Mouse (Mus musculus) ES-Bruce4 (cell line): Measurements from ENCODE around the gene Gm21095. TPM values are rescaled to one million over a fixed set of nuclear protein-coding genes. Genes with fewer than 3 reads are reported as not detected.
"Not testable (repeated sequence)": the region's sequence is repeated elsewhere in the genome, so short reads cannot be mapped to it uniquely, and the experiment has no call there.

ENCODE experiments used
- H3K27ac ChIP-seq: 2 replicates; pipeline ENCODE4 v1.5.1; 2012; ENCODE audit warnings: low read length, inconsistent platforms; ENCODE audit not compliant: insufficient read depth
- H3K27me3 ChIP-seq: 2 replicates; pipeline ENCODE4 v1.6.1; 2012; ENCODE audit warnings: mild to moderate bottlenecking, low read length, inconsistent platforms; ENCODE audit not compliant: control insufficient read depth, poor library complexity, insufficient read depth, severe bottlenecking
- H3K36me3 ChIP-seq: 2 replicates; pipeline ENCODE4 v1.6.1; 2012; ENCODE audit warnings: inconsistent platforms, mild to moderate bottlenecking, low read length, moderate library complexity; ENCODE audit not compliant: control insufficient read depth, poor library complexity, insufficient read depth, severe bottlenecking
- H3K4me1 ChIP-seq: one replicate; pipeline ENCODE4 v1.8.1; 2011; ENCODE audit warnings: low read length; ENCODE audit not compliant: control insufficient read depth, insufficient read depth
- H3K4me3 ChIP-seq: 2 replicates; pipeline ENCODE4 v1.5.1; 2011; ENCODE audit warnings: low read depth, mild to moderate bottlenecking, low read length
- H3K9ac ChIP-seq: 2 replicates; pipeline ENCODE4 v1.6.1; 2012; ENCODE audit warnings: low read depth, mild to moderate bottlenecking, inconsistent platforms; ENCODE audit not compliant: poor library complexity, severe bottlenecking
- H3K9me3 ChIP-seq: replicated peaks from 2 replicates; pipeline ENCODE4 v1.6.1; 2012; ENCODE audit warnings: mild to moderate bottlenecking, low read length, inconsistent platforms; ENCODE audit not compliant: control insufficient read depth, poor library complexity, insufficient read depth, severe bottlenecking
- polyA plus RNA-seq: library from polyadenylated mRNA; stranded (reverse); fragments of >200 nt; gene quantifications from 2 replicates; pipeline ENCODE4 v1.2.4, GENCODE M21; 2011; ENCODE audit warnings: low read depth; ENCODE audit not compliant: missing spikeins, insufficient read depth, insufficient read length

The Gm21095 gene
- polyA plus RNA-seq: not detected in 2 replicates

GRCm38 (mm10) chrY:84096979-84097378 lies at the start of gene Gm21095:
TSS of gene Gm21095 (plus strand) at chrY:84097279.
- H3K9me3 ChIP-seq, H3K9ac ChIP-seq, H3K27me3 ChIP-seq, H3K36me3 ChIP-seq, H3K4me1 ChIP-seq, H3K4me3 ChIP-seq, H3K27ac ChIP-seq: not testable (repeated sequence)
